Mouse (Mus musculus): ENCODE data around the gene Pah.

DNA sequence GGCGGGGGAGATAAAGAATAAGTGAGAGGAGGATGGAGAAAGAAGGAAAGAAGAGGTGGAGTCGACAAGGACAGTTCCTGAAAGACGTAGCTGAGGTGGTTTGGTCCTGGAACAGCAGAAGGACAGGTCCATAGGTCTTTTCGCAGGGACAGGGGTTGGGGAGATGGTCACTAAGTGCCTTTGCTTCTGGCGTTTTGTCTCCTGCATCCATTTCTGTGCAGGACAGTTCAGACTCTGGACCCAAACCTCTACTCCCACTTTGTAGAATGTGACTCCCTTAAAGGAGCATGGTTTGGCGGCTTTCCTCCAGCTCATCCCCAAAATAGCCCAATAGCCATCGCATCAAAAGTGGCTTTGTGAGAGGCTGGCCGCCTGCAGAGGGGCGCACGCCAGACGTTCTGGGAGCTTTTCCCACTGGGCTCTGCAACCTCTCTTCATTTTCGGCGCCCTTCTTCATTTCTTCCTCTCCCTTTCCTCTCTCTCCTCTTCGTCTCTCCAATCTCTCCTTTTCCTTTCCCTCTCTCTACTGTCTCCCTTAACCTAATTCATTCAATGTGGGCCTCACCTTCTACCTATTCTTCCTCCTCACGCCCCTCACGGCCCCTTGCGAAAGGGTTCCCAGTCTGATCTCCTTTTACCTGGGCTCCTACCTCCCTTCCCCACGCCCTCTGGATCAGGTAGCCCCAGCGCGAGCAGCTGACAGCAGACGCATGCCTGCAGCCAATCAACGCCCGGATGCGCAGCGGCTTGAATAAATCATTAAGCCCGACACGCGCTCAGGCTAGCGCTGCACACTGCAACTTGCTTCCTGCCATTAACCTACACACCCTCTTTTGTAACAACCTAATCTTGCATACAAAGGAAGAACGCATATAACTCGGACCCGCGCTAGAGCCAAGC is 35.6 kb upstream of the Pah start:
- TF ChIP-seq CTCF (IDR thresholded peaks at IDR 0.05; ENCODE audit: insufficient read depth, low read depth, low read length) (no peak), POLR2A (IDR thresholded peaks at IDR 0.05; ENCODE audit: insufficient read depth, low read depth, low read length) (no peak)
